Mouse (Mus musculus) hindbrain, embryonic 15.5 days (tissue): ENCODE measurements around the gene Pard3. TPM values are rescaled to one million over a fixed set of nuclear protein-coding genes. Genes with fewer than 3 reads are reported as not detected.

Experiments used
- ATAC-seq: fragments of 200-750 bp; cut with Nextera tagmentation; 2 replicates; pipeline ENCODE4 v1.8.0; 2017; ENCODE audit warnings: low read depth, moderate number of reproducible peaks, moderate TSS enrichment; ENCODE audit not compliant: low FRiP score
- H3K27ac ChIP-seq: fragments of 300-500 bp; sonication (generic); replicated peaks from 2 replicates; pipeline ENCODE4 v1.5.1; 2015; ENCODE audit warnings: mild to moderate bottlenecking, inconsistent platforms
- H3K27me3 ChIP-seq: fragments of 300-500 bp; sonication (generic); 2 replicates; pipeline ENCODE4 v1.6.1; 2015; ENCODE audit warnings: control low read depth, inconsistent platforms
- H3K36me3 ChIP-seq: fragments of 300-500 bp; sonication (generic); 2 replicates; pipeline ENCODE4 v1.6.1; 2015; ENCODE audit warnings: control low read depth, inconsistent platforms
- H3K4me1 ChIP-seq: fragments of 300-500 bp; sonication (generic); replicated peaks from 2 replicates; pipeline ENCODE4 v1.6.1; 2015; ENCODE audit warnings: control low read depth, inconsistent platforms
- H3K4me2 ChIP-seq: fragments of 300-500 bp; sonication (generic); 2 replicates; pipeline ENCODE4 v1.6.1; 2015; ENCODE audit warnings: moderate library complexity, mild to moderate bottlenecking, inconsistent platforms
- H3K4me3 ChIP-seq: fragments of 300-500 bp; sonication (generic); 2 replicates; pipeline ENCODE4 v1.5.1; 2015; ENCODE audit warnings: mild to moderate bottlenecking, inconsistent platforms
- H3K9ac ChIP-seq: fragments of 300-500 bp; sonication (generic); 2 replicates; pipeline ENCODE4 v1.6.1; 2015; ENCODE audit warnings: inconsistent platforms
- H3K9me3 ChIP-seq: fragments of 300-500 bp; sonication (generic); 2 replicates; pipeline ENCODE4 v1.6.1; 2016; ENCODE audit warnings: control low read depth, inconsistent platforms
- WGBS: fragments of 180-500 bp; shearing (Covaris S2); methylation state at CpG from one replicate; pipeline ENCODE4 v1.1.7; 2015; 5-methylcytosine and 5-hydroxymethylcytosine counted together
- polyA plus RNA-seq: library from polyadenylated mRNA; unstranded; fragments of >200 nt; fragmentation: Nextera tagmentation; extraction: Ambion mirVana; gene quantifications from 2 replicates; pipeline ENCODE4 v1.2.1, GENCODE M21; 2015

Pard3 gene
- polyA plus RNA-seq, 1 experiment from 2014 or later, result 18.2 TPM

- no peaks in the 10 kb centered on the region for H3K27me3 ChIP-seq
- WGBS, result 92% methylated on average over 2 of the region's 2 CpGs
- no peaks in the 10 kb centered on the region for H3K9me3 ChIP-seq
- no peaks in the 10 kb centered on the region for H3K4me1 ChIP-seq
- no peaks in the 10 kb centered on the region for H3K36me3 ChIP-seq
- no peak overlapping the region for H3K4me3 ChIP-seq
- no peak overlapping the region for H3K9ac ChIP-seq
- no peak overlapping the region for H3K27ac ChIP-seq
- no peak overlapping the region for H3K4me2 ChIP-seq
- ATAC-seq, result no peak
Measured at GRCm38 (mm10) chr8:127600641-127601040, 536.9 kb downstream of the Pard3 start.

GRCm38 (mm10) chr8:127603062-127603461, 539.4 kb downstream of the Pard3 start:
- Histone ChIP-seq H3K36me3 (no peaks in the 10 kb centered on the region), H3K4me2 (no peak overlapping the region), H3K27me3 (no peaks in the 10 kb centered on the region), H3K4me1 (no peaks in the 10 kb centered on the region), H3K27ac (no peak overlapping the region), H3K4me3 (no peak overlapping the region), H3K9me3 (no peaks in the 10 kb centered on the region), H3K9ac (no peak overlapping the region)
- no peak for ATAC-seq
- WGBS, result 83% methylated on average over 15 of the region's 15 CpGs

- no peaks in the 10 kb centered on the region for H3K36me3 ChIP-seq
- WGBS, result 66% methylated on average over 7 of the region's 7 CpGs
- no peak overlapping the region for H3K4me3 ChIP-seq
- H3K27me3 ChIP-seq, result no peaks in the 10 kb centered on the region
- no peak for ATAC-seq
- no peak overlapping the region for H3K9ac ChIP-seq
- no peaks in the 10 kb centered on the region for H3K4me1 ChIP-seq
- H3K9me3 ChIP-seq, result no peaks in the 10 kb centered on the region
- no peak overlapping the region for H3K27ac ChIP-seq
- H3K4me2 ChIP-seq, result no peak overlapping the region
Measured at GRCm38 (mm10) chr8:127608541-127609270, 545.0 kb downstream of the Pard3 start.

DNA sequence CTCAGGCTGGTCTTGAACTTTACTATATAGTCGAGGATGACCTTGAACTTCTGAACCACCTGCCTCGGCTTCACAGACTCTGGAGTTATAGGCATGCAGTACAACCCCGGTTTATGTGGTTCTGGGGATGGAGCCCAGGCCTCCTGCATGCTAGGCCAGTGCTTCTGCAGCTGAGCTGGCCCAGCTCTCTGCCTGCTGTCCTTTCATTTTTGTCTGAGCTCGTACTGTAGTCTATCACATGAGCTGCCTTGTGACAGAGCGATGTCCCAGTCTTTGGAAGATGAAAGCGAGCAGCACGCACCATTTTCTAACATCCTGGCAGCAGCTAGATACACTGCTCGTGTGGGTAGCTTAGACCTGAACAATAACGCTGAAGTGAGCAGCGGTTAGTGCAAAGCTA, 545.6 kb downstream of the Pard3 start:
- no peak overlapping the region for H3K9ac ChIP-seq
- no peak overlapping the region for H3K4me3 ChIP-seq
- no peaks in the 10 kb centered on the region for H3K36me3 ChIP-seq
- H3K27me3 ChIP-seq, result no peaks in the 10 kb centered on the region
- H3K4me2 ChIP-seq, result no peak overlapping the region
- H3K9me3 ChIP-seq, result no peaks in the 10 kb centered on the region
- WGBS, result 89% methylated on average over 10 of the region's 10 CpGs
- H3K27ac ChIP-seq, result no peak overlapping the region
- no peak for ATAC-seq
- no peaks in the 10 kb centered on the region for H3K4me1 ChIP-seq

GRCm38 (mm10) chr8:127614206-127614605, 550.5 kb downstream of the Pard3 start:
- no peak for ATAC-seq
- Histone ChIP-seq H3K27me3 (no peaks in the 10 kb centered on the region), H3K4me1 (no peaks in the 10 kb centered on the region), H3K27ac (no peak overlapping the region), H3K36me3 (no peaks in the 10 kb centered on the region), H3K9me3 (no peaks in the 10 kb centered on the region), H3K9ac (no peak overlapping the region), H3K4me3 (no peak overlapping the region), H3K4me2 (no peak overlapping the region)
- 62% methylated on average over 4 of the region's 4 CpGs for WGBS

DNA sequence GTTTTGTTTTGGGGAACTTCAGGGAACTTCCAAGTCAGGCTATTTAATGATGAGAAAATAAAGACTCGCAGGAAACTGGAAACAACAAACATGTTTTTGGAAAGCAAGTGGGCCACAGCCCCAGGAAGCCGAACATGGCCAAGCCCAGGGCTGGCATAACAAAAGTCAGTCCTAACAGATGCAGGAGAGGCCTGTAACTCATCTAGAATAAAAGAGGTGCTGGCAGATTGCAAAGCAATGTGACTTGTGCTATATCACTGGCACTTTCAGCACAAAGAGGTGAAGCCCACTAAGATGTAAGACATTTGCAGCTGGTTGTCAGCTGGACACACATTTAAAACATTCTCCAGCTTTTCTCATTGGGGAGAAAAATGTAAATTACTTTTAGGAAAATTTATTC, 553.0 kb downstream of the Pard3 start:
- Histone ChIP-seq H3K4me1 (no peaks in the 10 kb centered on the region), H3K27ac (no peak overlapping the region), H3K36me3 (no peaks in the 10 kb centered on the region), H3K4me3 (no peak overlapping the region), H3K9ac (no peak overlapping the region), H3K27me3 (no peaks in the 10 kb centered on the region), H3K9me3 (no peaks in the 10 kb centered on the region), H3K4me2 (no peak overlapping the region)
- WGBS, result 68% methylated on average over 2 of the region's 2 CpGs
- ATAC-seq, result no peak

GRCm38 (mm10) chr8:127622137-127622536, 558.4 kb downstream of the Pard3 start:
- Histone ChIP-seq H3K27me3 (no peaks in the 10 kb centered on the region), H3K36me3 (no peaks in the 10 kb centered on the region), H3K4me3 (no peak overlapping the region), H3K4me1 (no peaks in the 10 kb centered on the region), H3K9ac (no peak overlapping the region), H3K9me3 (no peaks in the 10 kb centered on the region), H3K4me2 (no peak overlapping the region), H3K27ac (no peak overlapping the region)
- ATAC-seq, result no peak
- WGBS, result 91% methylated on average over 3 of the region's 3 CpGs

DNA sequence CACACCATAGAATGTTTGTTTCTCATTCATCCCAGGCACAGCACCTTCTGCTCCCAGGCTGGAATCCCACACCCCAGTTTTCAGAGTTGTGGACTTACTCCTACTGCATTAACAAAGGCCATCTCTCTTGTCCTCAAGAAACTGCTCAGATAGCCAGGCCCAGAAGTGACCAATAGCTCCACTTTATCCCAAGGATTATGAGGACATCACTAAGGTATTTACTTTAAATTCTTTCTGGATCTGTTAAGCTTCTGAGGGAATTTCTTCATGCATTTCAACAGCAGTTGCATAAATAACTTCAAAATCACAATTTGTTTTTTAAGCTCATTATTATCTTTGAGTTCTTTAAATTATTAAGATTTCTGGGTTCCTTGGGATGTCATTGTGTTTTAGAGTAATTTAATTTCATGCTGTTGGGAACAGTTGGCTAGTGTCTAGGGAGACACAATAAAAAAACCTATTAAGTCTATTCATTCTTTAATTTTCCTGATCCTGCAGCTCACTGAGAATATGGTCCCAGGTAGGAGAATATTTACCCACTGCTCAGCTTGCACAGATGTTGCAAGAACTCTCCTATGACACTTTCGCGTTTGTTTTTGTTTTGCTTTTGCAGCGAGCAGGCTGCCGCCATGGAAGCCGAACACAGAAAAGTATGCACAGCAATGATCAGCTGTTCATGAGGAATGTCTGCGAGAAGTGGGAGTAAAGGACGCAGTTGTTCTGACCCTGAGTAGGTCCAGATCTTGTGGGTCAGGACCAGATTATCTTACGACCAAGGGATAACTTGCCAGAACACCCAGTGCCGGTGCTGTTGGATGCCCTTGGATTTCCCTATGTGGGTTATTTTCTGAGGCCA, 574.8 kb downstream of the Pard3 start:
- Histone ChIP-seq H3K9me3 (no peaks in the 10 kb centered on the region), H3K4me3 (no peak overlapping the region), H3K36me3 (no peaks in the 10 kb centered on the region), H3K9ac (no peak overlapping the region), H3K27me3 (no peaks in the 10 kb centered on the region), H3K27ac (no peak overlapping the region), H3K4me1 (no peaks in the 10 kb centered on the region), H3K4me2 (no peak overlapping the region)
- WGBS, result 83% methylated on average over 9 of the region's 9 CpGs
- ATAC-seq, result no peak

DNA sequence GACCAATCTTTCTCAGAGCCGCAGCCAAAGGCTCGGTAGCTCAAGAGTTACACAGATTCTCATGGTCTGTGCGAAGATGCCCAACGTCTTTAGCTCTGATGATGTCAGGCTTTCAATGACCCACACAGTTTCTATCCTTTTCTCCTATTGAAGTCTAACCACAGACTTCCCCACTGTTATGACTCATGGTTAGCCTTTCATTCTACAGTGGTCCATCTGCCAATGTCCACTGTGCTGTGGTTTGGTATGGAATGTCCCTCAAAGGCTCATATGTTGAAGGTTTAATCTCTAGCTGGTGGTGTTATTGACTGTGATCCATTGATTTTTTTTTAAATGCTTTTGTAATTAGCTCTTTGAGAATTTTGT, 575.4 kb downstream of the Pard3 start:
- Histone ChIP-seq H3K36me3 (no peaks in the 10 kb centered on the region), H3K4me1 (no peaks in the 10 kb centered on the region), H3K4me3 (no peak overlapping the region), H3K27ac (no peak overlapping the region), H3K4me2 (no peak overlapping the region), H3K27me3 (no peaks in the 10 kb centered on the region), H3K9ac (no peak overlapping the region), H3K9me3 (no peaks in the 10 kb centered on the region)
- ATAC-seq, result no peak
- 89% methylated on average over 4 of the region's 4 CpGs for WGBS

DNA sequence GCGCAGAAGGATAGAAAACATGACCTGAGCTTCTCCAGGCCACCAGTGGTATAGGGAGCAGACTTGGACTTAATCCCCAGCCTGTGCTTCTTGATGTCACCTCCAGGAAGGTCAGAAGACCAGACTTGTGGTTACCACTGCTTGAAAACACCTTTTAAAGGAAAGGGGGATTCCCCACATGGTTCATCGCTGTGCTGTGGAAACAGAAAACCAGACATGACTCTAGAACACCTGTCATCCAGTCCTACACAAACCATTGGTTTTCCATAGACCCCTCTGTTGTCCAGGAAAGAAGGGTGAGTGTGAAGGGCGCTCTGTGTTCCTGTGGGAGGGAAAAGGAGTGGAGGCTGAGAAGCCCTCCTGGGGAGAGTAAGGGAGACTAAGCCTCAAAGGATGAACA, 591.9 kb downstream of the Pard3 start:
- no peak overlapping the region for H3K4me2 ChIP-seq
- no peaks in the 10 kb centered on the region for H3K4me1 ChIP-seq
- no peaks in the 10 kb centered on the region for H3K9me3 ChIP-seq
- no peaks in the 10 kb centered on the region for H3K27me3 ChIP-seq
- 95% methylated on average over 3 of the region's 3 CpGs for WGBS
- ATAC-seq, result no peak
- no peak overlapping the region for H3K9ac ChIP-seq
- no peak overlapping the region for H3K27ac ChIP-seq
- H3K36me3 ChIP-seq, result no peaks in the 10 kb centered on the region
- H3K4me3 ChIP-seq, result no peak overlapping the region
